Mouse (Mus musculus) liver, postnatal 0 days (tissue): ENCODE measurements around the gene Ercc4.

ENCODE experiments used
- CTCF ChIP-seq: sonication (generic); IDR thresholded peaks from 2 replicates; pipeline ENCODE4 v1.5.1; 2016; ENCODE audit warnings: antibody characterized with exemption, low read depth
- EP300 ChIP-seq: IDR thresholded peaks from 2 replicates; pipeline ENCODE4 v1.6.1; 2016; ENCODE audit warnings: antibody characterized with exemption, low read depth, mild to moderate bottlenecking

DNA sequence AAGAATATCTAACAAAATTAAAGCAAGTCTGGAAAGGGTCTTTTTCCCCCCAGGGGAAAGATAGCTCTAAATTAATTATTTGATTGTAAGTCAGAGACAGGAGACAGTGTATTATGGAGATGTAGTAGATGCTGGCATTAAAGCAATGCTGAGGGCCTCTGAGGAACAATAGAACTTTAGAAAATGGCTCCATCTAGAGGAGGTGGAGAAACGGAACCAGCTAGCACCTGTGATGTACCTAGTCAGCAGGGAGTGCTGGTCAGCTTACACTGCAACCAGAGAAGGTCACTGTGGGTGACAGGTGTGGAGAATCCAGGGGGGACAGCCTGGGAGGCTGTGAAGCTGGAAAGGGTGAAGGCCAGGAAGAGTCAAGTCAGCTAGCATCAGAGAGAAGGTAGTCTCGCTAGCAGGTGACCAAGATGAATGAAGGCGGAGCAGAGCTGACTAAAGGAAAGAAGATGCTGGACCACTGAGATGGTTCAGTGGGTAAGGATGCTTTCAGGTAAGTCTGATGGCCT, 48.7 kb downstream of the Ercc4 start:
- TF ChIP-seq CTCF (peak; percentile 14; the same call in 1 of the 2 replicates), EP300 (no peak)
